Mouse (Mus musculus) ES-E14 (cell line): ENCODE data around the gene Supt4a. TPM values are rescaled to one million over a fixed set of nuclear protein-coding genes. Genes with fewer than 3 reads are reported as not detected.

Source experiments
- DNase-seq: peaks from one replicate; pipeline ENCODE4 v3.0.0-alpha.2; 2013; ENCODE audit warnings: low read depth, low spot score
- H3K27ac ChIP-seq: 2 replicates; pipeline ENCODE4 v1.5.1; 2012; ENCODE audit warnings: low read depth, mild to moderate bottlenecking, low read length, moderate library complexity, mixed read lengths; ENCODE audit not compliant: poor library complexity, insufficient read depth, severe bottlenecking
- H3K36me3 ChIP-seq: 2 replicates; pipeline ENCODE4 v1.6.1; 2012; ENCODE audit warnings: mild to moderate bottlenecking, low read length, moderate library complexity, mixed read lengths; ENCODE audit not compliant: control insufficient read depth, poor library complexity, insufficient read depth, severe bottlenecking
- H3K4me1 ChIP-seq, 2 experiments: fragments of 150-350 bp in 1 of 2; sonication (generic) in 1 of 2; 2 replicates each; pipeline ENCODE4 v1.6.1; 2012; ENCODE audit warnings: low read length in 2 of 2, mild to moderate bottlenecking in 1 of 2, mixed read lengths in 1 of 2; ENCODE audit not compliant: control insufficient read depth in 2 of 2, insufficient read depth in 2 of 2, poor library complexity in 1 of 2
- H3K4me3 ChIP-seq, 2 experiments: fragments of 150-350 bp in 1 of 2; sonication (generic) in 1 of 2; 2 replicates each; pipeline ENCODE4 v1.5.1; 2012; ENCODE audit warnings: low read length in 2 of 2, low read depth in 1 of 2, mild to moderate bottlenecking in 1 of 2, mixed read lengths in 1 of 2; ENCODE audit not compliant: insufficient read depth in 1 of 2, poor library complexity in 1 of 2, severe bottlenecking in 1 of 2
- H3K9ac ChIP-seq: 2 replicates; pipeline ENCODE4 v1.6.1; 2012; ENCODE audit warnings: low read depth, mild to moderate bottlenecking, low read length, mixed read lengths; ENCODE audit not compliant: poor library complexity, insufficient read depth, severe bottlenecking
- H3K9me3 ChIP-seq: fragments of 150-350 bp; sonication (generic); 2 replicates; pipeline ENCODE4 v1.6.1; 2012; ENCODE audit warnings: low read depth, mild to moderate bottlenecking, low read length; ENCODE audit not compliant: control insufficient read depth, insufficient read depth
- CHD2 ChIP-seq: IDR thresholded peaks from 2 replicates; pipeline ENCODE4 v1.6.1; 2014; ENCODE audit warnings: mild to moderate bottlenecking, low read depth, low read length, inconsistent platforms
- HCFC1 ChIP-seq: IDR thresholded peaks from 2 replicates; pipeline ENCODE4 v1.6.1; 2012; ENCODE audit warnings: low read length, inconsistent platforms, borderline replicate concordance; ENCODE audit not compliant: insufficient read depth
- MAFK ChIP-seq: IDR thresholded peaks from 2 replicates; pipeline ENCODE4 v1.6.1; 2014; ENCODE audit warnings: mild to moderate bottlenecking, low read depth, low read length, inconsistent platforms; ENCODE audit not compliant: insufficient read depth
- ZC3H11A ChIP-seq: IDR thresholded peaks from 2 replicates; pipeline ENCODE4 v1.6.1; 2012; ENCODE audit warnings: low read depth, mild to moderate bottlenecking, inconsistent platforms, low read length, borderline replicate concordance
- ZNF384 ChIP-seq: IDR thresholded peaks from 2 replicates; pipeline ENCODE4 v1.6.1; 2012; ENCODE audit warnings: low read depth, low read length, inconsistent platforms
- in situ Hi-C, 2 experiments: fragments of 600-800 bp; cut with MboI; formaldehyde crosslinking; loops; one replicate each; pipeline ENCODE4 v1.15.1; 2025; ENCODE audit warnings: low sequenced_read_pairs in 2 of 2, inconsistent platforms in 1 of 2; ENCODE audit not compliant: unreplicated experiment in 2 of 2
- total RNA-seq: library from RNA; depleted of rRNA; stranded (reverse); fragments of 300-350 nt; gene quantifications from 2 replicates; pipeline ENCODE4 v1.2.3, GENCODE M21; 2012

The Supt4a gene
- total RNA-seq, 1 experiment: 220 TPM

DNA sequence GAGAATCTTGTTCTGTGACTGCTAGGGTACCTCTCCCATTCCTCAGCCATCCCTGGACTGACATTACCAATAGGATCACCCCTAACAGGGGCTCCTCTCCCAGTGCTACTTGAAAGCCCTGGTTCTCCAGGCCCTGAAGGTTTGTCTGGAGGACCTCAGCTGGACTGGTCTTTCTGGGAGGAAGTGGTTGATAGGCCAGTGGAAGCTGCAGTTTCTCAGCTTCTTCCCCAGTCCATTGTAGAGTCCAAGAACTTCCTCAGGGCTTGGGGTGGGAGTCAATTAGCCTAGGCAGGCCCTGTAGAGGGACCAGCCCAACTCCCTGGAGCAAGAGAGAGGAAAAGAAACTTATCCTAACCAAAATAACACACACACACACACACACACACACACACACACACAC is 11.8 kb upstream of the Supt4a start:
- H3K9me3 ChIP-seq: no peaks in the 10 kb centered on the region
- H3K9ac ChIP-seq: no peak overlapping the region
- H3K27ac ChIP-seq: no peak overlapping the region
- no peaks in the 10 kb centered on the region for H3K36me3 ChIP-seq
- peaks cover 0 to 3% of the 10 kb centered on the region in 2 experiments; a peak in 1 of 4 replicates for H3K4me1 ChIP-seq
- H3K4me3 ChIP-seq: no peak overlapping the region
- DNase-seq: no peak
- TF ChIP-seq MAFK: no peak
- TF ChIP-seq ZC3H11A: no peak
- TF ChIP-seq ZNF384: no peak
- no peak for TF ChIP-seq CHD2
- no peak for TF ChIP-seq HCFC1
- in situ Hi-C loops: no loop called here

DNA sequence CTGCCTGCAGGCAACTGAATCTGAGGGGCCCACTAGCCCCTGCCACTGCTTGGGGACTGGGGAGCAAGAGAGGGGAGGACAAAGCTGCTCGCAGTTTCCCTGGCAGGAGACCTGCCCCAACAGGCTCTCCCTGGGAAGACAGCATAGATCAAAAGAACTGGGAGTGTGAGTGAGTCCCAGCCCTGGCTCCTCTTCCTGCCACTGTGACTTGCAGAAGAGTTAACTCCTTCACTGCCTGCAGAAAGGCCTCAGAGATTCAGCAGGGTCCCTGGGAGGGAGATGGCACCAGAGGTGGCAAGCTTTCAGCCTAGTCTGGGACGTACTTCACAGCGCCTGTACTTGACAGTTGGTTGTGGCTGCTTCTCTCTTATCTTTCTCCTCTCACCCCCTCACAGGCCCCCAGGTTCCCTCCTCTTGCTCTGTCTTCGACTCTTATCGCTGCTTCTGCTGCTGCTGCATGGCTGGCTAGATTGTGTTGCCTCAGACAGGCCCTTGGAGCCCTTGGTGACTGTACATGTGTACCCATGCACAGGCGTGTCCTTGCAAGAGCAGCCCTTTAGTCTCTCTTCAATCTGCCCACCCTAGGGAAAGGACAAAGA is 11.3 kb upstream of the Supt4a start:
- Histone ChIP-seq H3K9me3 (no peaks in the 10 kb centered on the region), H3K36me3 (no peaks in the 10 kb centered on the region), H3K27ac (no peak overlapping the region), H3K4me3 (no peak overlapping the region), H3K9ac (no peak overlapping the region), H3K4me1 (peaks cover 0 to 5% of the 10 kb centered on the region in 2 experiments; a peak in 1 of 4 replicates)
- no peak for DNase-seq
- in situ Hi-C loops: no loop called here
- no peak for TF ChIP-seq ZNF384
- TF ChIP-seq ZC3H11A: no peak
- TF ChIP-seq CHD2: no peak
- no peak for TF ChIP-seq MAFK
- TF ChIP-seq HCFC1: no peak

DNA sequence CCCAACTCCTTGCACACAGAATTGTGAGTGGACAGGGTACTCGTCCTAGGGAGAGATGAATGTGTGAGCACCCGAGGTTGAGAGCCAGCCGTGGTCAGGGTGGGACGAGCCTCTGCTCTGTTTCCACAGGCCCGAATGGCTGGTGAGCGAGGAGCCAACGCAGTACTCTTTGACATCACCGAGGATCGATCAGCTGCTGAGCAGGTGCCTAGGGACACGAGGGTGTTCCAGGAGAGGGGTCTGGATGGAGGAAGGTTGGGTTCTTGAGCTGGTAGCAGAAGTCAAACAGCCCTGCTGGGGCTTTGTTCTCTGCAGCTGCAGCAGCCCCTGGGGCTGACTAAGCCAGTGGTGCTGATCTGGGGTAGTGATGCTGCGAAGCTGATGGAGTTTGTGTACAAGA is 10.3 kb upstream of the Supt4a start:
- Histone ChIP-seq H3K9ac (no peak overlapping the region), H3K36me3 (no peaks in the 10 kb centered on the region), H3K27ac (no peak overlapping the region), H3K4me1 (peaks cover 0 to 8% of the 10 kb centered on the region in 2 experiments; a peak in 1 of 4 replicates), H3K9me3 (no peaks in the 10 kb centered on the region), H3K4me3 (no peak overlapping the region)
- DNase-seq: no peak
- no peak for TF ChIP-seq HCFC1
- TF ChIP-seq MAFK: no peak
- no peak for TF ChIP-seq ZNF384
- no peak for TF ChIP-seq CHD2
- TF ChIP-seq ZC3H11A: no peak
- in situ Hi-C loops: no loop called here

DNA sequence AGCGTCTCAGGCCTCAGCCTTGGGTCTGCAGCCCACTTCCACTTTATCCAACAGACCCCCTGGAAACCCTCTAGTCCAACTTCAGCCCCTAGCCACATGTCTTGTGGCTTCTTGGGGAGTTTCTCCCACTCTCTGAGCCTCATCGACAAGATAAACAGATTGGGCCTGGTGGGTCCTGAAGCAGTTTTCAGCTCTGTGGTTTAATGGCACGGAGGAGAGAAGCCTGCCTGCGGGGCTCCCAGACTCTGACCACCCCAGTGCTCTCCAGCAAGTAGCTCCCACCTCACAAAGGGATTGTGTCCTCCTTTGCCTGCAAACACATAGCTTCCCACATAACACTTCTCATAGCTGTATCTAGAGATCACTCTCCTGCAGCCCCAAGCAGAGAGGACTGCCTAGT is 9.9 kb upstream of the Supt4a start:
- TF ChIP-seq HCFC1 (no peak), ZNF384 (no peak), CHD2 (no peak), MAFK (no peak), ZC3H11A (no peak)
- peaks cover 0 to 8% of the 10 kb centered on the region in 2 experiments; a peak in 1 of 4 replicates for H3K4me1 ChIP-seq
- DNase-seq: no peak
- H3K27ac ChIP-seq: no peak overlapping the region
- no peak overlapping the region for H3K4me3 ChIP-seq
- H3K9ac ChIP-seq: no peak overlapping the region
- in situ Hi-C loops: no loop called here
- H3K9me3 ChIP-seq: no peaks in the 10 kb centered on the region
- H3K36me3 ChIP-seq: no peaks in the 10 kb centered on the region
